Mouse (Mus musculus): ENCODE results near the gene Tenm4.

GRCm38 (mm10) chr7:96228562-96229268 is 57.7 kb downstream of the Tenm4 start:
- TF ChIP-seq CTCF (IDR thresholded peaks at IDR 0.05; ENCODE audit: low read depth, low read length), result no peak
- TF ChIP-seq GATA1 (IDR thresholded peaks at IDR 0.05; ENCODE audit: borderline replicate concordance, low read length), result no peak
- no peak for TF ChIP-seq TAL1 (conservative IDR thresholded peaks at IDR 0.05; ENCODE audit: low read depth, low read length)

Measured in G1E (cell line).